Mouse (Mus musculus): ENCODE measurements around the gene Prkar2a.

Prkar2a gene

DNA sequence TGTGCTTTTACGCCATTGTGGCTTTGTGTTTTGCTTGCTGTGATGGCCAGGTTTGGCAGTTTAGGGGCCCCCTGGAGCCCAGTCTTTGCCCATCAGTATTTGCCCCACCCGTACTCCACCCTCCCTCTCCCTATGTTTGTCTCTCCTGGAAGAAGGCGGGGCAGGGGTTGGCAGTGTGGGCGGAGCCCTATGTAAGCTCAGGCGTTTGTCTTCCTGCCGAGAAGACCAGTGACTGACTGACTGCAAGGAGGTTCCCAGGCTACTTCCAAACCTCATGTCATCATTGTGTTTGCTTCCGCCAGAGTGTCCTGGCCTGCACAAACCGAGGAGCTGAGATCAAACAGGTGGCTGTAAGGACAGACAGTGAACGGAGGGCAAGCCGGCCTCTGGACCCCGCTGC lies 106.6 kb downstream of the Prkar2a start:
- DNase-seq (ENCODE audit: low read depth, low spot score) = no peak

DNA sequence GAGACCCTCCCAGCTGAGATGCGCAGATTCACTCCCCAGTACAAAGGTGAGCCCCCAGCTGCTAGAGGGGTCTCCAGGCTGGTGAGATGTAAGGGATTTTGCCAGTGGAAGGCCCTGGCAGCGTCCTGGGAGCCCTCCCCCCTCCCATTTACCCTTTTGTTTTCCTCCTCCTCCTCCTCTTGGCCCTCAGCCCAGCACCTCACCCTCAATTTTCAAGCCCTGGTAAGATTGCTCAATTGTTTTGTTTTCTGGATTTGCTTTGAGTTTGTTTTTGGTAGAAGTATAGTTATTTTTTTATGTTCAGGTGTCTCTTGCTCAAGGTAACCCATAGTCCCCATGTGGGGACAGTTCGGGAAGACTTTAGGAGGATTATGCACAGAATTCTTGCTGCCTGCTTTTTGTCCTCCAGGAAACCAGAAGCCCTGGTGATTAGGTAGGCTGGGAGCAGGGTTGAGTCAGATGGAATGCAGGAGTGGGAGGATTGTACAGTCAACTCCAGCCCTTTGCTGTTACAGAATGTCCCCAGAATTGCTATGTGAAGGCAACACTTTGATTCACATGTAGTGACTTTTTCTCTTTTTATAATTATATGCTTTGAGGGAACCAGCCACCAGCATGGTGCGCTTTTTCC lies 107.4 kb downstream of the Prkar2a start:
- no peak for DNase-seq (ENCODE audit: low read depth, low spot score)

DNA sequence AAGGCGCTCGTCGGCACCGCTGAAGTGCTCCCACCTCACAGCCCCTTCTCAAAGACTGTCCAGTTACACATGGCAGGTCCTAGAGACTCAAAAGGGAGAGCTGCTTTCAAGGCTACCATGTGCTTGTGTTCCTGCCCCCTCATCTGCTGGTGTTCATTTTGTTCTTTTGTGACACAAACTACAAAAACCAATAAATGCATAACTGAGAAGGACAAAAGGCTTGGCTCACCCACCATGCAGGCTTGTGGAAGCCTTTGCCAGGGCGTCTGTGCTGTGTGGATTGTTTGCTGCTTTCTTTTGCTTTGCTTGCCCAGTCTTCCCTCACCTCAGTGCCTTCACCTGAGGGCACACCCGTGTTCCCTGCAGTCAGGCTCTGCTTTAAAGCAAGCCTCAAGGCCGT lies 108.4 kb downstream of the Prkar2a start:
- DNase-seq (ENCODE audit: low read depth, low spot score) = no peak

DNA sequence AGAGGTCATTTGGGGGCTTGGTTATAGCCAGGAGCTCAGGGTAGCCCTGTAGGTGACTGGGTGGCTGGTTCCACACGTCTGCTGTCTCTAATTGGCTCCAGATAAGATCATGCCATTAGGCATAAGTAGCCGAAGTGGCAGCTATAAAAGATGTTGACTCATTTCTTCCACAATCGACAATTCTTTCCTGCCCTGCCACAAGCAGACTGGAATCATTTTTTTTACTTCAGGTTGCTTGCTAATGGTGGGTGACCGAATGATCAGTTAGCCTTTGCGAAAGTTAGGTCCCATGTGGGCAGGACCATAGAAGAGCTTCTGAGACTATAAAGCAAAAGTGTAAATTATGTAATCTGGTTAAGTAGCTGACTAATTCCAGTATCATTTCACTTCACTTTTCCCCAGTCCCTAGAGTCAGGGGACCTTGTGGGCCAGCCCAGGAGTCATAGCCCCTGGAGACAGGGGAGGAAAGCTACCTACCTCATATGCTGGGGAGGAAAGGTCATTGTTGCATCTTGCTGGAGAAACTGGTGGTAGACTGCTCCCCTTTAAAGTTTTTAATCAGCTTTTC lies 109.5 kb downstream of the Prkar2a start:
- no peak for DNase-seq (ENCODE audit: low read depth, low spot score)

DNA sequence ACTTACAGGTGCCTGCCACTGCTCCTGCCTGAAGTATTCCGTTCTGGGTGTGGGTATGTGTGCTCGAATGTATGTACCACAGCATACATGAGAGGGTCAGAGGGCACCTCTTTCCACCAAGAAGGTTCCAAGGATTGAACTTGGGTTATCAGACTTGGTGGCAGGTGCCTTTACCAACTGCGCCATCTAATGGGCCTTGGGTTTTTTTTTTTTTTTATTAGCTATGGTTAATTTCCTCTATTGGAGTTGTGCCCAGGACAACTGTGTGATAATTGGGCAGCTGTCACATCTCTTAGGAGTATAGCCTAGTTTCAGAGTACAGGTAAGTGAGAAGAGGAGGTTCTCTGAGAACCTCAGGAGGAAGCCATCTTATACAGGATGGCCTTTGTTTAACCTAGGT lies 110.5 kb downstream of the Prkar2a start:
- DNase-seq (ENCODE audit: low read depth, low spot score) = no peak
